Mouse (Mus musculus): ENCODE data around the gene Cyp4f15.
"Not testable (repeated sequence)": the region's sequence is repeated elsewhere in the genome, so short reads cannot be mapped to it uniquely, and the experiment has no call there.

Gene Cyp4f15

GRCm38 (mm10) chr17:32685048-32685750 lies at the start of gene Cyp4f15:
Gene Cyp4f15 (plus strand): TSS chr17:32685627.
- no peak for DNase-seq (ENCODE audit: low spot score)

- no peak for DNase-seq (ENCODE audit: low spot score)
Measured at GRCm38 (mm10) chr17:32636341-32636740, 49.1 kb upstream of the Cyp4f15 start.

- DNase-seq (ENCODE audit: low spot score) = no peak
Measured at GRCm38 (mm10) chr17:32637151-32637550, 48.3 kb upstream of the Cyp4f15 start.

- no peak for DNase-seq (ENCODE audit: low spot score)
Measured at GRCm38 (mm10) chr17:32646631-32647030, 38.8 kb upstream of the Cyp4f15 start.

GRCm38 (mm10) chr17:32653860-32654259 lies 31.6 kb upstream of the Cyp4f15 start:
- DNase-seq (ENCODE audit: low spot score) = no peak

GRCm38 (mm10) chr17:32657041-32657440 lies 28.4 kb upstream of the Cyp4f15 start:
- DNase-seq (ENCODE audit: low spot score) = no peak

GRCm38 (mm10) chr17:32658246-32658645 lies 27.2 kb upstream of the Cyp4f15 start:
- DNase-seq (ENCODE audit: low spot score) = no peak

- no peak for DNase-seq (ENCODE audit: low spot score)
Measured at GRCm38 (mm10) chr17:32658712-32659111, 26.7 kb upstream of the Cyp4f15 start, which contains the start of gene Cyp4f40. Gene Cyp4f40 (plus strand): TSS chr17:32658900.

- no peak for DNase-seq (ENCODE audit: low spot score)
Measured at GRCm38 (mm10) chr17:32673976-32674375, 11.5 kb upstream of the Cyp4f15 start.

GRCm38 (mm10) chr17:32676040-32676635 lies 9.3 kb upstream of the Cyp4f15 start:
- no peak for DNase-seq (ENCODE audit: low spot score)

- no peak for DNase-seq (ENCODE audit: low spot score)
Measured at GRCm38 (mm10) chr17:32680404-32680803, 5.0 kb upstream of the Cyp4f15 start.

GRCm38 (mm10) chr17:32686722-32687121 lies 1.3 kb downstream of the Cyp4f15 start:
- DNase-seq (ENCODE audit: low spot score) = no peak

GRCm38 (mm10) chr17:32690959-32691358 lies 5.5 kb downstream of the Cyp4f15 start:
- DNase-seq (ENCODE audit: low spot score) = no peak

- DNase-seq (ENCODE audit: low spot score) = no peak
Measured at GRCm38 (mm10) chr17:32702826-32703225, 17.4 kb downstream of the Cyp4f15 start.

- not testable (repeated sequence) for DNase-seq (ENCODE audit: low spot score)
Measured at GRCm38 (mm10) chr17:32710541-32710940, 25.1 kb downstream of the Cyp4f15 start.

GRCm38 (mm10) chr17:32722151-32722550 lies 36.7 kb downstream of the Cyp4f15 start:
- not testable (repeated sequence) for DNase-seq (ENCODE audit: low spot score)

GRCm38 (mm10) chr17:32722771-32723170 lies 37.3 kb downstream of the Cyp4f15 start:
- DNase-seq (ENCODE audit: low spot score) = no peak

GRCm38 (mm10) chr17:32726360-32726759 lies 40.9 kb downstream of the Cyp4f15 start:
- not testable (repeated sequence) for DNase-seq (ENCODE audit: low spot score)

GRCm38 (mm10) chr17:32729029-32729428 lies 43.6 kb downstream of the Cyp4f15 start:
- DNase-seq (ENCODE audit: low spot score) = no peak

- DNase-seq (ENCODE audit: low spot score) = no peak
Measured at GRCm38 (mm10) chr17:32738406-32738805, 53.0 kb downstream of the Cyp4f15 start.

GRCm38 (mm10) chr17:32741057-32741456 lies 55.6 kb downstream of the Cyp4f15 start:
- DNase-seq (ENCODE audit: low spot score) = no peak

- DNase-seq (ENCODE audit: low spot score) = no peak
Measured at GRCm38 (mm10) chr17:32750611-32751010, 65.2 kb downstream of the Cyp4f15 start.
